Mouse (Mus musculus): ENCODE measurements at regions not wholly inside any gene's neighbourhood (a gene's known extent, or its start where the extent isn't known, plus 50 kb on each side); places are given as distances from the start of the nearest gene placed in this dataset.
A peak's percentile ranks its signal among the peaks of the same experiment; 100 is the strongest.

DNA sequence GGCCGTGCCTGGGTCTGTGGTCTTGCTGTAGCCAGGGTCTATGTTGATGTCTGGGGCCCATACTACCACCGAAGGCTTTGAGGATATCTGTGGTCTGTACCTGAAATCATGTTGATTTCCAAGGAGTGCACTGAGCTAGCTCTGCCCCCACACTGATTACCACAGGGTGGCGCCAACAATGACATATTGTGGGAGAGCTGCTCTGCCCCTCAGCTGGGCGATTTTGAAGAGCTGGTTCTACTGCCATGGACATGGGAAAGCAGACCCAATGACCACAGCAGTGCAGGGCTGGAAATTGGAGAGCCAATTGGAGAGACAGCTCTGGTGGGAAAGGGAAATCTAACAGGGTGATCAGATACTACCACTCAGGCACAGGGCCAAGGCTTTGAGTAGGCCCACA lies 85.0 kb upstream of the Tas2r134 start:
- 81% methylated on average over 4 of the region's 4 CpGs for WGBS
- Histone ChIP-seq H3K4me1 (ENCODE audit: insufficient read depth, low read length) (no peaks in the 10 kb centered on the region), H3K4me3 (ENCODE audit: low read length) (no peak overlapping the region), H3K4me2 (ENCODE audit: low read depth, low read length) (no peak overlapping the region), H3K27ac (no peak overlapping the region), H3K36me3 (ENCODE audit: insufficient read depth, low read length) (no peaks in the 10 kb centered on the region), H3K9me3 (ENCODE audit: low read length) (no peaks in the 10 kb centered on the region), H3K27me3 (ENCODE audit: insufficient read depth, low read length) (no peaks in the 10 kb centered on the region), H3K9ac (replicated peaks; ENCODE audit: low read length) (no peak overlapping the region)
- TF ChIP-seq CTCF (IDR thresholded peaks at IDR 0.05; ENCODE audit: low read depth), result peak; percentile 47
- DNase-seq (ENCODE audit: low spot score) (peak; percentile 21), ATAC-seq (no peak)

DNA sequence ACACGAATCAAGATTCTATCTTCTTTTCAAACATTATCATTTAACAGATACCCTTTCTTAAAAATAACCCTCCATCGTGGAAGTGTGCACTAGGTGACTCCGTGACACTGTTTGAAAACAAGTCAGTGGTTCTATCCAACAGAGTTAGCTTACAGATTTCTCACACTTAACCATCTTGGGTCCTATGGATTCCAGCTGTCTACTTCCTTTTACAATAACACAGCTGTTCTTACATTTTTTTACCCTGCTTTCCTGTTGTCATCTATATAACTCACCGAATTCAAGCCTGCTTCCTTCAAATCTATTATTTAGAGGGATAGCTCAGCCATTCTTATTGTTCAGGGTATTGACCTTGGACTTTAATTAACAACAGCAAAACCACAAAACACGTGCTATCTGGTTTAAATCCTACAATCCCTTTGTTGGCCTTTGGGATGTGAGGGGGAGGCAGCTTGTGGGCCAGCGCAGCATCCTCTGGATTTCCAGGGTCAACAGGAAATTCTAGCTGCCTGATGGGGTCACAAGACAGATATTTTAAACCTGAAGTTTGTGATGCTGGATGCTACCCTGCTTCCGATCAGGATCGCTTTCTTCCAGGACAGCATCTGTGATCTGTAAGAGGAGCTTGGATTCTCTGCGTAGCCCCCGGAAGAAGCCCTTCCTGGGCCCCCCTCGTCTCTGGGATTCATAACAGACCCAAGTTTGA lies 94.4 kb upstream of the Tas2r134 start:
- no peaks in the 10 kb centered on the region for H3K9me3 ChIP-seq (ENCODE audit: low read length)
- no peak overlapping the region for H3K4me2 ChIP-seq (ENCODE audit: low read depth, low read length)
- no peak overlapping the region for H3K9ac ChIP-seq (replicated peaks; ENCODE audit: low read length)
- WGBS, result 75% methylated on average over 11 of the region's 11 CpGs
- H3K4me3 ChIP-seq (ENCODE audit: low read length), result no peak overlapping the region
- H3K27ac ChIP-seq, result no peak overlapping the region
- ATAC-seq (no peak), DNase-seq (ENCODE audit: low spot score) (no peak)
- no peaks in the 10 kb centered on the region for H3K4me1 ChIP-seq (ENCODE audit: insufficient read depth, low read length)
- no peaks in the 10 kb centered on the region for H3K36me3 ChIP-seq (ENCODE audit: insufficient read depth, low read length)
- no peak for TF ChIP-seq CTCF (IDR thresholded peaks at IDR 0.05; ENCODE audit: low read depth)
- no peaks in the 10 kb centered on the region for H3K27me3 ChIP-seq (ENCODE audit: insufficient read depth, low read length)

DNA sequence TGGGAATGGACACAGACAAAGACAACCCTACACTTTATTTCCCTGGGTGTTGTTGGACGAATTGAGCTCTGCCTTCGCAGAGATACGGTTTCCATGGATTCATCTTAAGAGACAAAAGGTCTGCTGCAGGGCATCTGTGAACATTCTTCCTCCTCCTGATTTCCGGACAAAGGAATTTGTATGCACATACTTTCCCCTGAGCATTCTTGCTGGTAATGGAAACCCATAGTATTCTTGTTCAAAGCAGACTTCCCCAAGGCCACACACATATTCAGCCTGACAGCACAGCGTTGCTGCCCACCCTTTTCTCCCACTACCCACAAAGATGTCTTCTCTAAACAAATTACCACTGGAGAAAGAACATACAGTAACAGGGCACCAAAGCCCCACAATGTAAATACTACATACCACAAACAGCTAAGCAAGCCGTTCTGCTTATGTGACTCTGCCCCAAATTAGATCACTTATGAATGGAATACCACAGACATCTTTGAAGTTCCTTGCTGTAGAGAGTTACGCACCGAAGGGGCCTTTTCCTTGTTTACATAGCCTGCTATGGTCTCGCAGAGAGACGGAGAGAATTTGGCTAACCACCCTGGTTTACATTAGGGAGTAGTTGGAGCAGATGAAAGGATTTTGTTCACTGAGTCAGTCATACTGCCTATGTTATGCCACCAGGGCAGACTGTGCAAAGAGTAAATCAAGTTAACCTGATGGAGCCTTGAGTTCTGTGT lies 96.0 kb upstream of the Tas2r134 start:
- Histone ChIP-seq H3K4me2 (ENCODE audit: low read depth, low read length) (no peak overlapping the region), H3K27me3 (ENCODE audit: insufficient read depth, low read length) (no peaks in the 10 kb centered on the region), H3K27ac (no peak overlapping the region), H3K9me3 (ENCODE audit: low read length) (no peaks in the 10 kb centered on the region), H3K4me1 (ENCODE audit: insufficient read depth, low read length) (no peaks in the 10 kb centered on the region), H3K4me3 (ENCODE audit: low read length) (no peak overlapping the region), H3K9ac (replicated peaks; ENCODE audit: low read length) (no peak overlapping the region), H3K36me3 (ENCODE audit: insufficient read depth, low read length) (no peaks in the 10 kb centered on the region)
- 34% methylated on average over 10 of the region's 10 CpGs for WGBS
- TF ChIP-seq CTCF (IDR thresholded peaks at IDR 0.05; ENCODE audit: low read depth), result no peak
- ATAC-seq (no peak), DNase-seq (ENCODE audit: low spot score) (peak; percentile 15)

DNA sequence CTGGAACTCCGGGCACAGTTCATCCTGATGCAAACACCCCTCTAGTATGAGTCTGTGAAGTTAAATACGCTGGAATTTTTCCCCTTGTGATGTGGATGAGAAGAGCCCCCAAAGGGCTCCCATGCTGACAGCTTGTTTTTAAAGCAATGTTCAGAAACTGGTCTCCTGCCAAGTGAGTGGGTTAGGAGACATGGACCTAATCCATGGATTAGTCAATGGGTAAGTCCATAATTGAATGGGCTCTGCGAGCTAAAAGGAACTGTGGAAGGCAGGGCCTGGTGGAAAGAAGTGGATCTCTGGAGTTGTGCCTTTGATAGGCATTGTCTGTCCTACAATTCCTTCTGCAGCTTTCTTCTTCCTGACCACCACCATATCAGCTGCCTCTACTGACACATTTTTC lies 104.5 kb upstream of the Tas2r134 start:
- Histone ChIP-seq H3K9me3 (ENCODE audit: low read length) (no peaks in the 10 kb centered on the region), H3K4me3 (ENCODE audit: low read length) (no peak overlapping the region), H3K9ac (replicated peaks; ENCODE audit: low read length) (no peak overlapping the region), H3K4me2 (ENCODE audit: low read depth, low read length) (no peak overlapping the region), H3K36me3 (ENCODE audit: insufficient read depth, low read length) (no peaks in the 10 kb centered on the region), H3K27me3 (ENCODE audit: insufficient read depth, low read length) (no peaks in the 10 kb centered on the region), H3K27ac (no peak overlapping the region), H3K4me1 (ENCODE audit: insufficient read depth, low read length) (no peaks in the 10 kb centered on the region)
- no peak for TF ChIP-seq CTCF (IDR thresholded peaks at IDR 0.05; ENCODE audit: low read depth)
- DNase-seq (ENCODE audit: low spot score) (no peak), ATAC-seq (no peak)
- WGBS, result 78% methylated on average over 3 of the region's 3 CpGs

DNA sequence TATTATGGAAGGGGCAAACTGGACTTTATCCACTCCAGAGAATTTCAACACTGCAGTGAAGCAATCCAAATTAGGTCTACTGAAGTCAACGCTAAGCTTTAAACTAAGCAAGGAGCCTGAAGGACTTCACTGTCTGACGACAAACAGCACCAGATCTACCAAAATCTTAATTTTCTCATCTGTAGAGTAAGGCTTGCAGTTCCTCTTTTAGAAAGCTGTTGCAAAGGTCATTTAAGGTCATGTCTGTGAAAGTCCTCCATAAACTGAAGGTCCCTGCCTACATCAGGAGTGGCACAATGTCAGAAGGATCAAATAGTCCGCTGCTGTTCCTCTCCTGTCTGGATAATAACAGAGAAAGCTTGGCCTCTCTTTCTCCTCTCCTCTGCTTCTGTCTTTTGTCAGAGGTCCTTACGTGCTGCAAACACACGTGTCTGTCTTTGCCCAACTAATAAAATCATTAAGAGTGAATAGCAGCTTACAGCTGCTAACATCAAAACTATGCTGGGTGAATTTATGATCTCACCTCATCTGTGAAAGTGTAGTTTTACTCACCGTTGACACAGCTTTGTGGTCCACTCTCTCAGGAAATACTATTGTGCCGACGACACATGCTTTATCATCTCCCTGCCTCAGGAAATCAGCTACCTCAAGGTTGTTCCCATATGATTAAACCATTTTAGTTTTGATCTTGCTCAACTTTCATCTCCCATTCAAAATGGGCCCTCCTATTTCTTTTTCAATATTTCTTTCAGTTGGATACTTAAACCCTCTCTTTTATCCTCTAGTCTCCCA lies 117.9 kb upstream of the Tas2r134 start:
- Histone ChIP-seq H3K27me3 (ENCODE audit: insufficient read depth, low read length) (no peaks in the 10 kb centered on the region), H3K4me3 (ENCODE audit: low read length) (no peak overlapping the region), H3K9ac (replicated peaks; ENCODE audit: low read length) (no peak overlapping the region), H3K4me2 (ENCODE audit: low read depth, low read length) (no peak overlapping the region), H3K4me1 (ENCODE audit: insufficient read depth, low read length) (no peaks in the 10 kb centered on the region), H3K9me3 (ENCODE audit: low read length) (no peaks in the 10 kb centered on the region), H3K36me3 (ENCODE audit: insufficient read depth, low read length) (no peaks in the 10 kb centered on the region), H3K27ac (no peak overlapping the region)
- DNase-seq (ENCODE audit: low spot score) (no peak), ATAC-seq (no peak)
- no peak for TF ChIP-seq CTCF (IDR thresholded peaks at IDR 0.05; ENCODE audit: low read depth)
- WGBS, result 82% methylated on average over 8 of the region's 8 CpGs

DNA sequence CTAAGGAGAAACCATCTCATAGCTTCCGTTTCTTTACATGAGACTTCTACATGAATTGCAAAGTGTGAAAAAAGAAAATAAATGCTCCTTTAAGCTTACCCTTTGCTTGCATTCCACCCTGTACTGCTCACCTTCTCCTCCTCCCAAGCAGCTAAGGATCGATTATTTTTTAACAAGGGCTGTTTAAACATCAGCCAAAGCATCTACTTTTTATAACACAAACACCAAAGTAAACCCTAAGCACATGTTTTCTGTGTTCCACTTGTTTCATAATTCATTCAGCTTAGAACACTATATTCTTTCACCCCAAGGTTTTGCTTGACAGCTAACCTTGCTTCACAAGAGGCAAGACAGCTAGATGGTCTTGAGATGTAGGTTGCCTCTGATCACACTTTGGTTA lies 129.4 kb upstream of the Tas2r134 start:
- DNase-seq (ENCODE audit: low spot score) (no peak), ATAC-seq (no peak)
- Histone ChIP-seq H3K27me3 (ENCODE audit: insufficient read depth, low read length) (no peaks in the 10 kb centered on the region), H3K27ac (no peak overlapping the region), H3K9me3 (ENCODE audit: low read length) (no peaks in the 10 kb centered on the region), H3K4me2 (ENCODE audit: low read depth, low read length) (no peak overlapping the region), H3K36me3 (ENCODE audit: insufficient read depth, low read length) (no peaks in the 10 kb centered on the region), H3K9ac (replicated peaks; ENCODE audit: low read length) (no peak overlapping the region), H3K4me1 (ENCODE audit: insufficient read depth, low read length) (no peaks in the 10 kb centered on the region), H3K4me3 (ENCODE audit: low read length) (no peak overlapping the region)
- WGBS, result 92% methylated on average over 2 of the region's 2 CpGs
- TF ChIP-seq CTCF (IDR thresholded peaks at IDR 0.05; ENCODE audit: low read depth), result no peak
